Mouse (Mus musculus): ENCODE measurements around the gene Gps2. TPM values are rescaled to one million over a fixed set of nuclear protein-coding genes. Genes with fewer than 3 reads are reported as not detected.
A peak's percentile ranks its signal among the peaks of the same experiment; 100 is the strongest.

The Gps2 gene
- polyA plus RNA-seq, 1 experiment = 37.3 TPM

- no peaks in the 10 kb centered on the region for H3K36me3 ChIP-seq (ENCODE audit: control insufficient read depth, insufficient read depth)
- no peak for TF ChIP-seq CTCF (IDR thresholded peaks at IDR 0.05; ENCODE audit: control insufficient read depth, insufficient read depth, insufficient read length)
- TF ChIP-seq FOSL1 (IDR thresholded peaks at IDR 0.05; ENCODE audit: insufficient read depth, low read length, poor library complexity, severe bottlenecking) = no peak
- TF ChIP-seq MYOD1 (IDR thresholded peaks at IDR 0.05; ENCODE audit: control insufficient read depth, insufficient read length, low read depth) = no peak
- no peak for TF ChIP-seq MYOG (IDR thresholded peaks at IDR 0.05; ENCODE audit: control insufficient read depth, extremely low read depth, insufficient read length)
- TF ChIP-seq USF1 (IDR thresholded peaks at IDR 0.05; ENCODE audit: low read depth) = no peak
- no peak for TF ChIP-seq CEBPB (IDR thresholded peaks at IDR 0.05; ENCODE audit: low read depth)
- TF ChIP-seq MAX (IDR thresholded peaks at IDR 0.05) = no peak
- peaks cover 28% of the 10 kb centered on the region for H3K79me3 ChIP-seq (ENCODE audit: low read depth)
- H3ac ChIP-seq (ENCODE audit: control insufficient read depth, insufficient read length, low read depth) = peak overlapping the region; percentile 80
- no peaks in the 10 kb centered on the region for H3K27me3 ChIP-seq (ENCODE audit: control insufficient read depth, insufficient read depth, insufficient read length)
- peaks cover 36% of the 10 kb centered on the region for H3K79me2 ChIP-seq (ENCODE audit: control insufficient read depth, insufficient read depth)
- H3K4me3 ChIP-seq (ENCODE audit: insufficient read depth, poor library complexity, severe bottlenecking) = peak overlapping the region; percentile 68
Measured at GRCm38 (mm10) chr11:69878952-69879351, 34.7 kb upstream of the Gps2 start.

DNA sequence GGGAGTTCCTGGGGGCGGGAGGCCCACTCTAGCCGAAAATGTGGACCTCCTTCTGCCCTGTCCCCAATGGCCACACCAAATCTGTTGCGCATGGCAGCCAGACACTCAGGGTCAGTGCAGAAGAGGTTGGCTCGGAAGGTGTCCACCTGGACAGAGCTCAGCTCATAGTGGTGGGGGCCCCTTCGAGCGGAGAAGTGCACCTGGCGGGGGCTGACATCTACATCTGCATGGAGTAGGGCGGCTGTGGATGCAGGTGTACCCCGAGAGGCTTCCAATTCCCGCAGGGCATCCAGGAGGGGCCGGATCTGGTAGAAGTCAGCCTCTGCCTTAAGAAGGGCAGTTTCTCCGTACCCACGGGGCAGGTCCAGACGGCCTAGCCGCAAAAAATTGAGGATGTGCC lies 34.0 kb upstream of the Gps2 start:
- Histone ChIP-seq H3K4me3 (ENCODE audit: insufficient read depth, poor library complexity, severe bottlenecking) (peak overlapping the region; percentile 68), H3K79me3 (ENCODE audit: low read depth) (peaks cover 28% of the 10 kb centered on the region), H3K36me3 (ENCODE audit: control insufficient read depth, insufficient read depth) (no peaks in the 10 kb centered on the region), H3ac (ENCODE audit: control insufficient read depth, insufficient read length, low read depth) (peak overlapping the region; percentile 80), H3K79me2 (ENCODE audit: control insufficient read depth, insufficient read depth) (peaks cover 36% of the 10 kb centered on the region), H3K27me3 (ENCODE audit: control insufficient read depth, insufficient read depth, insufficient read length) (no peaks in the 10 kb centered on the region)
- no peak for TF ChIP-seq USF1 (IDR thresholded peaks at IDR 0.05; ENCODE audit: low read depth)
- TF ChIP-seq MYOD1 (IDR thresholded peaks at IDR 0.05; ENCODE audit: control insufficient read depth, insufficient read length, low read depth) = no peak
- no peak for TF ChIP-seq CTCF (IDR thresholded peaks at IDR 0.05; ENCODE audit: control insufficient read depth, insufficient read depth, insufficient read length)
- TF ChIP-seq MYOG (IDR thresholded peaks at IDR 0.05; ENCODE audit: control insufficient read depth, extremely low read depth, insufficient read length) = no peak
- no peak for TF ChIP-seq CEBPB (IDR thresholded peaks at IDR 0.05; ENCODE audit: low read depth)
- TF ChIP-seq FOSL1 (IDR thresholded peaks at IDR 0.05; ENCODE audit: insufficient read depth, low read length, poor library complexity, severe bottlenecking) = no peak
- TF ChIP-seq MAX (IDR thresholded peaks at IDR 0.05) = no peak

- H3K4me3 ChIP-seq (ENCODE audit: insufficient read depth, poor library complexity, severe bottlenecking) = peak overlapping the region; percentile 68
- no peaks in the 10 kb centered on the region for H3K27me3 ChIP-seq (ENCODE audit: control insufficient read depth, insufficient read depth, insufficient read length)
- H3ac ChIP-seq (ENCODE audit: control insufficient read depth, insufficient read length, low read depth) = peak overlapping the region; percentile 80
- H3K36me3 ChIP-seq (ENCODE audit: control insufficient read depth, insufficient read depth) = no peaks in the 10 kb centered on the region
- peaks cover 36% of the 10 kb centered on the region for H3K79me2 ChIP-seq (ENCODE audit: control insufficient read depth, insufficient read depth)
- H3K79me3 ChIP-seq (ENCODE audit: low read depth) = peaks cover 28% of the 10 kb centered on the region
- TF ChIP-seq USF1 (IDR thresholded peaks at IDR 0.05; ENCODE audit: low read depth) = no peak
- TF ChIP-seq CTCF (IDR thresholded peaks at IDR 0.05; ENCODE audit: control insufficient read depth, insufficient read depth, insufficient read length) = peak; percentile 55
Measured at GRCm38 (mm10) chr11:69880506-69880852, 33.2 kb upstream of the Gps2 start.

GRCm38 (mm10) chr11:69880853-69881603 lies 32.7 kb upstream of the Gps2 start, which contains the start of gene Kctd11:
Kctd11 (minus strand) TSS chr11:69881406.
- H3K79me2 ChIP-seq (ENCODE audit: control insufficient read depth, insufficient read depth) = peaks cover 36% of the 10 kb centered on the region
- H3K4me3 ChIP-seq (ENCODE audit: insufficient read depth, poor library complexity, severe bottlenecking) = peak within 1 kb of the TSS; percentile 68
- no peaks in the 10 kb centered on the region for H3K27me3 ChIP-seq (ENCODE audit: control insufficient read depth, insufficient read depth, insufficient read length)
- H3ac ChIP-seq (ENCODE audit: control insufficient read depth, insufficient read length, low read depth) = peak within 1 kb of the TSS; percentile 80
- H3K79me3 ChIP-seq (ENCODE audit: low read depth) = peaks cover 28% of the 10 kb centered on the region
- TF ChIP-seq MAX (IDR thresholded peaks at IDR 0.05) = peak; percentile 59
- TF ChIP-seq CEBPB (IDR thresholded peaks at IDR 0.05; ENCODE audit: low read depth) = no peak
- no peaks in the 10 kb centered on the region for H3K36me3 ChIP-seq (ENCODE audit: control insufficient read depth, insufficient read depth)

- no peak for TF ChIP-seq MYOG (IDR thresholded peaks at IDR 0.05; ENCODE audit: control insufficient read depth, extremely low read depth, insufficient read length)
- no peak for TF ChIP-seq MAX (IDR thresholded peaks at IDR 0.05)
- no peak for TF ChIP-seq USF1 (IDR thresholded peaks at IDR 0.05; ENCODE audit: low read depth)
- no peak for TF ChIP-seq MYOD1 (IDR thresholded peaks at IDR 0.05; ENCODE audit: control insufficient read depth, insufficient read length, low read depth)
- no peak for TF ChIP-seq CTCF (IDR thresholded peaks at IDR 0.05; ENCODE audit: control insufficient read depth, insufficient read depth, insufficient read length)
- no peak for TF ChIP-seq FOSL1 (IDR thresholded peaks at IDR 0.05; ENCODE audit: insufficient read depth, low read length, poor library complexity, severe bottlenecking)
- TF ChIP-seq CEBPB (IDR thresholded peaks at IDR 0.05; ENCODE audit: low read depth) = no peak
- Histone ChIP-seq H3K36me3 (ENCODE audit: control insufficient read depth, insufficient read depth) (no peaks in the 10 kb centered on the region), H3K4me3 (ENCODE audit: insufficient read depth, poor library complexity, severe bottlenecking) (peak overlapping the region; percentile 68), H3ac (ENCODE audit: control insufficient read depth, insufficient read length, low read depth) (peak overlapping the region; percentile 60), H3K27me3 (ENCODE audit: control insufficient read depth, insufficient read depth, insufficient read length) (no peaks in the 10 kb centered on the region), H3K79me3 (ENCODE audit: low read depth) (peaks cover 28% of the 10 kb centered on the region), H3K79me2 (ENCODE audit: control insufficient read depth, insufficient read depth) (peaks cover 36% of the 10 kb centered on the region)
Measured at GRCm38 (mm10) chr11:69881787-69882670, 31.7 kb upstream of the Gps2 start.
